Mouse (Mus musculus): ENCODE data around the gene Sphk2. TPM values are rescaled to one million over a fixed set of nuclear protein-coding genes. Genes with fewer than 3 reads are reported as not detected.

Gene Sphk2
- polyA plus RNA-seq (2014; fragmentation: Illumina TruSeq; extraction: RNeasy Lipid Tissue Mini Kit (QIAGEN cat#74804); ENCODE audit: low read depth, low replicate concordance) = 31.4 TPM

GRCm38 (mm10) chr7:45717918-45718297 lies at the start of gene Sphk2:
Sphk2 (minus strand) TSS chr7:45718002.

GRCm38 (mm10) chr7:45725713-45726112 lies 7.9 kb upstream of the Sphk2 start, which contains the start of gene Spaca4:
Spaca4 (minus strand) TSS chr7:45725813.

DNA sequence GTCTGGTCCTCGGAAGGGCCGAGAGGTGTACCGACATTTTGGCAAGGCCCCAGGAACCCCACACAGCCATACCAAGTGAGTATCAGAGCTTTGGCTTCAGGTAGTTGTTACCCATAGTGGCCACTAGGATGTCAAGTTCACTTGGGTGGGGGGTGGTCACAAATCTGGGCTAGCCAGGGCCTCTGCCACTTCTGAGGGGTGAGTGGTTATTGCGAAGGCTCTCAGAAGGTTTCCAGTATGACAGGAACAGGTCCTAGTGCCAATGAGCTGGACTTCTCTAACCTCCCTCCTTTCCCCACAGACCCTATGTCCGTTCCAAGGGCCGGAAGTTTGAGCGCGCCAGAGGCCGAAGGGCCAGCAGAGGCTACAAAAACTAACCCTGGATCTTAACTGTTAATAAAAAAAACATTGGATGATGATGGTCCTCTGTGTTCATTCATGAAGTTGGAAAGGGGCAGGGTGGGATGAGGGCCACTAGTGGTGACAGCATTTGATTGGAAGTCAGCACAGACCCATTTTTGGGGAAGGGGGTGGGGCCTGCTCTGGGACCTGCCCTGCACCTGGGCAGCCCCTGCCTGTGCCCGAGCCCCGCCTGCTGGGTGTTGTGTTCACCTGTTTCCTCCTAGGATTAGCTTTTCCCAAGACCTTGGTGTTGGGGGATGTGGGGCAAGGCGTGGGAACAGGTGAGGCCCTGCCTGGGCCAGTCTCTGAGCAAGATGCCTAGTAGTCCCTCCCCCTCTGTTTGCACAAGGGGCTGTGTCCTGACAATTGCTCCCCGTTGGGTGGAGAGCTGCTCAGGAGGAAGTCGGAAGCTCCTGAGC lies 2.8 kb upstream of the Sphk2 start, which contains the start of gene Fam83e:
TSS of gene Fam83e (plus strand) at position 800 of the 821 bp plus-strand sequence.

DNA sequence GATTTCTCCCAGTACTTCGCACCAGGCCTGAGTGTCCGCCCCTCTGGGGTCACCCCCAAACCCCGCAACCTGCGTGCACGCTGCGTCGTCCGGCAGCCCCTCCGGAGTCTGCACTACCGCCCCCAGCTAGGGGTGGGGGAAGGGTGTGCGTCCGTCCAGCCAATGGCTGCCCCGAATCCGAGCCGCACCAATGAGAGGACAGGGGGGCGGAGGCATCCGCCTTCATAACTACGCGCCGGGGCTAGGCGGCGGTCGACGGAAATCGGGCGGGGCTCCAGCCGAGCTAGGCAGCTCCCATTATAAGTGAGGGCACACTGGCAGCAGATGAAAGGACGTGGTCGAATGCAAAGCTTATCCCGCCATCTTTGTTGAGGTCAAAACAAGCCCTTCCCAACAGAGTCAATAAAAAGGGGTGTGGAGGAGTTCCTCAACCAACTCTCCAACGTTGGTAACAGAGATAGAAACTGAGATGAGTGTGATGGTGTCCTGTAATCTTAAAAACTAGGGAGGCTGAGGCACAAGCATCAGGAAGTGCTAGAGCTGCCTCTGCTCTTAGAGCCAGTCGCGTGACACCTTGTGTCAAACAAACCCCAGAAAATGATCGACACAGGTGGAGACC lies 2.6 kb downstream of the Sphk2 start, which contains the start of gene Rpl18:
TSS of gene Rpl18 (plus strand) at position 368 of the 619 bp plus-strand sequence.

GRCm38 (mm10) chr7:45704730-45705442 lies 12.9 kb downstream of the Sphk2 start, which contains the start of gene Dbp:
Dbp (plus strand) TSS chr7:45705088.

GRCm38 (mm10) chr7:45699523-45700141 lies 18.2 kb downstream of the Sphk2 start, which contains the start of gene Car11:
Car11 (plus strand) TSS chr7:45699843.

DNA sequence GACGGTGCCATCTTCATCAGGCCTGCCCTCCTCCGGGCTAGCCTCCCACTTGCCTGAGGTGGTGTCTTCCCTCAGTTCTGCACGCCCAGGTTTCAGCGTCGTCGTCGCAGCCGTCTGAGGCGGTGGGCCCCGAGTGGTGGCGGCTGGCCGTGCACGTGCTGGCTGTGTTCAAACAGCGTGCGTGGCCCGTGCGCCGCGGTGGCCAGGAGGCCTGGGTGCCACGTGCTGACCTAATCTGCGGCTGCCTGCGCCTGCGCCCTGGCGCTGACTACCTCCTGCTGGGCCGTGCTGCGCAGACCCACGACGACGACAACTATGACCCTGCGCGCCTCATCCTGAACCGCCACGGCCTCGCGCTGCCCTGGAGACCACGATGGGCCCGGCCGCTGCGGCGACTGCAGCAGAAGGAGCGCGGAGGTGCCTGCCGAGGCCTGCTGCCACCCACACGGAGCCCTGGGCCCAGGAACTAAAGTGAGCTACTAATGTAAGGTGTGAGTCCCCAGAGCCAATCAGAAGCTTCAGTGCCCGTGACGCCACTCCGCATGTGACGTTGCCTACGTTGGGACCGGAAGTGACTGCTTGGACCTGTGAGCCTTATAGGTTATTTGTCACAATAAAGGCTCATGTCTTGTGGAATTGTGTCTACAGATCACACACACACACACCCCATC lies 23.7 kb downstream of the Sphk2 start, which contains the start of gene Sec1:
TSS of gene Sec1 (minus strand) at position 482 of the 671 bp plus-strand sequence.

GRCm38 (mm10) chr7:45683396-45684050 lies 34.3 kb downstream of the Sphk2 start, which contains the start of gene Ntn5:
Ntn5 (plus strand) TSS chr7:45684022.

DNA sequence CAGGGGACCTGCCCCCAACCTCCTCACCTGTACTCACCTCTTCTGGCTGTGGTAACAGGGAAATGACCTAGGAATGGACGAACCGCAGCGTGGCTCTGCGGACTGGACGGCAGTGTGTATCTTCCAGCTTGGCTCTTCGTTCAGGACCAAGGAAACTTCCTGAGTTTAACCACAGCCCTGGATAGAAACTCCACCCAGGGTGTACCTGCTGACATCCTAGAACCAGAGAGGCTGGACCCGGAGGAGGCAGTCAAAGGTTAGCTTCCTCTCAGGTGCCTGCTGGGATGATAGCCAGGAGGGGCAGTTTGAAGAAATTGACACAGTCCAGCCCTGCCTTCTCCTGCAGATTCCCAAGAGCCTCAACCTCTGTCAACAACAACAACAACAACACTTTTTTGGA lies 51.6 kb downstream of the Sphk2 start, which contains the start of gene Fut2:
TSS of gene Fut2 (minus strand) at position 234 of the 400 bp plus-strand sequence.

Other genes starting within 250 kb of the Sphk2 start
- 11.4 TPM for gene Tulp2, start 236.1 kb downstream of the Sphk2 start, polyA plus RNA-seq (2014; fragmentation: Illumina TruSeq; extraction: RNeasy Lipid Tissue Mini Kit (QIAGEN cat#74804); ENCODE audit: low read depth, low replicate concordance)
- 4.7 TPM for gene Gm45808, start 231.2 kb downstream of the Sphk2 start, polyA plus RNA-seq (2014; fragmentation: Illumina TruSeq; extraction: RNeasy Lipid Tissue Mini Kit (QIAGEN cat#74804); ENCODE audit: low read depth, low replicate concordance)
- 23.6 TPM for gene Dhdh, start 229.2 kb downstream of the Sphk2 start, polyA plus RNA-seq (2014; fragmentation: Illumina TruSeq; extraction: RNeasy Lipid Tissue Mini Kit (QIAGEN cat#74804); ENCODE audit: low read depth, low replicate concordance)
- 558 TPM for gene Nucb1, start 207.6 kb downstream of the Sphk2 start, polyA plus RNA-seq (2014; fragmentation: Illumina TruSeq; extraction: RNeasy Lipid Tissue Mini Kit (QIAGEN cat#74804); ENCODE audit: low read depth, low replicate concordance)
- gene Ppp1r15a, start 191.7 kb downstream of the Sphk2 start, polyA plus RNA-seq (2014; fragmentation: Illumina TruSeq; extraction: RNeasy Lipid Tissue Mini Kit (QIAGEN cat#74804); ENCODE audit: low read depth, low replicate concordance) = 23.3 TPM
- 12.8 TPM for gene Plekha4, start 191.7 kb downstream of the Sphk2 start, polyA plus RNA-seq (2014; fragmentation: Illumina TruSeq; extraction: RNeasy Lipid Tissue Mini Kit (QIAGEN cat#74804); ENCODE audit: low read depth, low replicate concordance)
- gene Hsd17b14, start 163.1 kb downstream of the Sphk2 start, polyA plus RNA-seq (2014; fragmentation: Illumina TruSeq; extraction: RNeasy Lipid Tissue Mini Kit (QIAGEN cat#74804); ENCODE audit: low read depth, low replicate concordance) = 1.0 TPM
- gene Bcat2, start 147.8 kb downstream of the Sphk2 start, polyA plus RNA-seq (2014; fragmentation: Illumina TruSeq; extraction: RNeasy Lipid Tissue Mini Kit (QIAGEN cat#74804); ENCODE audit: low read depth, low replicate concordance) = 110 TPM
- 0.58 TPM for gene Fgf21, start 102.5 kb downstream of the Sphk2 start, polyA plus RNA-seq (2014; fragmentation: Illumina TruSeq; extraction: RNeasy Lipid Tissue Mini Kit (QIAGEN cat#74804); ENCODE audit: low read depth, low replicate concordance)
- gene Fut1, start 100.7 kb downstream of the Sphk2 start, polyA plus RNA-seq (2014; fragmentation: Illumina TruSeq; extraction: RNeasy Lipid Tissue Mini Kit (QIAGEN cat#74804); ENCODE audit: low read depth, low replicate concordance) = 14.4 TPM
- 1.6 TPM for gene Izumo1, start 96.2 kb downstream of the Sphk2 start, polyA plus RNA-seq (2014; fragmentation: Illumina TruSeq; extraction: RNeasy Lipid Tissue Mini Kit (QIAGEN cat#74804); ENCODE audit: low read depth, low replicate concordance)
- 11.0 TPM for gene Rasip1, start 90.5 kb downstream of the Sphk2 start, polyA plus RNA-seq (2014; fragmentation: Illumina TruSeq; extraction: RNeasy Lipid Tissue Mini Kit (QIAGEN cat#74804); ENCODE audit: low read depth, low replicate concordance)
- 4.0 TPM for gene Mamstr, start 78.0 kb downstream of the Sphk2 start, polyA plus RNA-seq (2014; fragmentation: Illumina TruSeq; extraction: RNeasy Lipid Tissue Mini Kit (QIAGEN cat#74804); ENCODE audit: low read depth, low replicate concordance)
- 2.3 TPM for gene Fut2, start 51.6 kb downstream of the Sphk2 start, polyA plus RNA-seq (2014; fragmentation: Illumina TruSeq; extraction: RNeasy Lipid Tissue Mini Kit (QIAGEN cat#74804); ENCODE audit: low read depth, low replicate concordance)
- gene Ntn5, start 34.0 kb downstream of the Sphk2 start, polyA plus RNA-seq (2014; fragmentation: Illumina TruSeq; extraction: RNeasy Lipid Tissue Mini Kit (QIAGEN cat#74804); ENCODE audit: low read depth, low replicate concordance) = 0.78 TPM
- 1.8 TPM for gene Sec1, start 23.6 kb downstream of the Sphk2 start, polyA plus RNA-seq (2014; fragmentation: Illumina TruSeq; extraction: RNeasy Lipid Tissue Mini Kit (QIAGEN cat#74804); ENCODE audit: low read depth, low replicate concordance)
- gene Car11, start 18.2 kb downstream of the Sphk2 start, polyA plus RNA-seq (2014; fragmentation: Illumina TruSeq; extraction: RNeasy Lipid Tissue Mini Kit (QIAGEN cat#74804); ENCODE audit: low read depth, low replicate concordance) = 5.3 TPM
- 19.7 TPM for gene Dbp, start 12.9 kb downstream of the Sphk2 start, polyA plus RNA-seq (2014; fragmentation: Illumina TruSeq; extraction: RNeasy Lipid Tissue Mini Kit (QIAGEN cat#74804); ENCODE audit: low read depth, low replicate concordance)
- 966 TPM for gene Rpl18, start 2.5 kb downstream of the Sphk2 start, polyA plus RNA-seq (2014; fragmentation: Illumina TruSeq; extraction: RNeasy Lipid Tissue Mini Kit (QIAGEN cat#74804); ENCODE audit: low read depth, low replicate concordance)
- 3.7 TPM for gene Fam83e, start 3.2 kb upstream of the Sphk2 start, polyA plus RNA-seq (2014; fragmentation: Illumina TruSeq; extraction: RNeasy Lipid Tissue Mini Kit (QIAGEN cat#74804); ENCODE audit: low read depth, low replicate concordance)
- 2.2 TPM for gene Spaca4, start 7.8 kb upstream of the Sphk2 start, polyA plus RNA-seq (2014; fragmentation: Illumina TruSeq; extraction: RNeasy Lipid Tissue Mini Kit (QIAGEN cat#74804); ENCODE audit: low read depth, low replicate concordance)
- 0.96 TPM for gene Lmtk3, start 65.7 kb upstream of the Sphk2 start, polyA plus RNA-seq (2014; fragmentation: Illumina TruSeq; extraction: RNeasy Lipid Tissue Mini Kit (QIAGEN cat#74804); ENCODE audit: low read depth, low replicate concordance)
- gene Sult2b1, start 66.7 kb upstream of the Sphk2 start, polyA plus RNA-seq (2014; fragmentation: Illumina TruSeq; extraction: RNeasy Lipid Tissue Mini Kit (QIAGEN cat#74804); ENCODE audit: low read depth, low replicate concordance) = 22.0 TPM
- gene Cyth2, start 96.6 kb upstream of the Sphk2 start, polyA plus RNA-seq (2014; fragmentation: Illumina TruSeq; extraction: RNeasy Lipid Tissue Mini Kit (QIAGEN cat#74804); ENCODE audit: low read depth, low replicate concordance) = 73.8 TPM
- gene Kcnj14, start 106.8 kb upstream of the Sphk2 start, polyA plus RNA-seq (2014; fragmentation: Illumina TruSeq; extraction: RNeasy Lipid Tissue Mini Kit (QIAGEN cat#74804); ENCODE audit: low read depth, low replicate concordance) = 0.74 TPM
- gene Grwd1, start 112.9 kb upstream of the Sphk2 start, polyA plus RNA-seq (2014; fragmentation: Illumina TruSeq; extraction: RNeasy Lipid Tissue Mini Kit (QIAGEN cat#74804); ENCODE audit: low read depth, low replicate concordance) = 11.0 TPM
- 162 TPM for gene Kdelr1, start 154.8 kb upstream of the Sphk2 start, polyA plus RNA-seq (2014; fragmentation: Illumina TruSeq; extraction: RNeasy Lipid Tissue Mini Kit (QIAGEN cat#74804); ENCODE audit: low read depth, low replicate concordance)
- 1.2 TPM for gene Grin2d, start 160.4 kb upstream of the Sphk2 start, polyA plus RNA-seq (2014; fragmentation: Illumina TruSeq; extraction: RNeasy Lipid Tissue Mini Kit (QIAGEN cat#74804); ENCODE audit: low read depth, low replicate concordance)
- 7.2 TPM for gene Syngr4, start 178.7 kb upstream of the Sphk2 start, polyA plus RNA-seq (2014; fragmentation: Illumina TruSeq; extraction: RNeasy Lipid Tissue Mini Kit (QIAGEN cat#74804); ENCODE audit: low read depth, low replicate concordance)
- gene Tmem143, start 178.9 kb upstream of the Sphk2 start, polyA plus RNA-seq (2014; fragmentation: Illumina TruSeq; extraction: RNeasy Lipid Tissue Mini Kit (QIAGEN cat#74804); ENCODE audit: low read depth, low replicate concordance) = 31.6 TPM
- 65.2 TPM for gene Emp3, start 203.4 kb upstream of the Sphk2 start, polyA plus RNA-seq (2014; fragmentation: Illumina TruSeq; extraction: RNeasy Lipid Tissue Mini Kit (QIAGEN cat#74804); ENCODE audit: low read depth, low replicate concordance)
- 8.4 TPM for gene Ccdc114, start 206.1 kb upstream of the Sphk2 start, polyA plus RNA-seq (2014; fragmentation: Illumina TruSeq; extraction: RNeasy Lipid Tissue Mini Kit (QIAGEN cat#74804); ENCODE audit: low read depth, low replicate concordance)

Data from adipose tissue, adult 10 weeks (tissue).